ENCODE assay signal across 8 mouse cellular contexts in genomic region chr4:141663122-141663931, GRCm38 (mm10). TPM values are rescaled to one million over a fixed set of nuclear protein-coding genes. Genes with fewer than 3 reads are reported as not detected.
A peak's percentile ranks its signal among the peaks of the same experiment; 100 is the strongest.
DNase-seq lines count a peak whose midpoint lies in the region; ATAC-seq lines count a peak whose summit lies in the region.

No protein-coding gene starts in this region.

- peak; percentile 23 for DNase-seq in CD4-positive, CD25-positive, alpha-beta regulatory T cell, adult 2 months (ENCODE audit: low read depth, low spot score)
- DNase-seq in NIH3T3 (ENCODE audit: low read depth): peak; percentile 33
- no peak for DNase-seq in embryonic facial prominence, embryonic 14.5 days (ENCODE audit: low spot score)
- DNase-seq in heart, postnatal 10 days: peak; percentile 64 to 69
- DNase-seq in kidney, postnatal 36 days: peak; percentile 28 to 49
- DNase-seq in midbrain, embryonic 11.5 days (ENCODE audit: low spot score, missing footprints): peak; percentile 94
- peak; percentile 9 for DNase-seq in thymus, postnatal 0 days (ENCODE audit: low spot score)

- peak overlapping the region; percentile 92 for H3K9ac ChIP-seq in embryonic facial prominence, embryonic 14.5 days (ENCODE audit: low read depth, low read length)
- H3K9ac ChIP-seq in midbrain, embryonic 11.5 days (ENCODE audit: low read length): peak overlapping the region; percentile 97

- peak overlapping the region; percentile 88 for H3K4me3 ChIP-seq in embryonic facial prominence, embryonic 14.5 days (ENCODE audit: low read depth, low read length)
- H3K4me3 ChIP-seq in midbrain, embryonic 11.5 days (ENCODE audit: low read depth, low read length): peak overlapping the region; percentile 88

- H3K27ac ChIP-seq in embryonic facial prominence, embryonic 14.5 days (replicated peaks; ENCODE audit: low read depth, low read length): peak overlapping the region; percentile 73
- H3K27ac ChIP-seq in midbrain, embryonic 11.5 days (ENCODE audit: low read depth, low read length): peak overlapping the region; percentile 25; the same call in 1 of the 2 replicates

- peaks cover 23% of the 10 kb centered on the region for H3K36me3 ChIP-seq in embryonic facial prominence, embryonic 14.5 days (ENCODE audit: control insufficient read depth, insufficient read depth, low read length)
- no peaks in the 10 kb centered on the region; the same call in none of the 2 replicates for H3K36me3 ChIP-seq in midbrain, embryonic 11.5 days (ENCODE audit: control insufficient read depth, insufficient read depth, low read length)

- H3K27me3 ChIP-seq in embryonic facial prominence, embryonic 14.5 days (replicated peaks; ENCODE audit: control insufficient read depth, insufficient read depth, low read length): no peaks in the 10 kb centered on the region
- no peaks in the 10 kb centered on the region for H3K27me3 ChIP-seq in midbrain, embryonic 11.5 days (ENCODE audit: control insufficient read depth, insufficient read depth, low read length)

- no peak for ATAC-seq in CD4-positive, CD25-positive, alpha-beta regulatory T cell, adult 4 months
- ATAC-seq in embryonic facial prominence, embryonic 14.5 days (ENCODE audit: low read depth): peak; percentile 5; the same call in 1 of the 2 replicates
- ATAC-seq in midbrain, embryonic 11.5 days (ENCODE audit: low FRiP score): peak; percentile 64

- intact Hi-C loops in heart, postnatal 10 days (cut with DNase I): no loop called here

- no peaks in the 10 kb centered on the region for H3K9me3 ChIP-seq in embryonic facial prominence, embryonic 14.5 days (ENCODE audit: control insufficient read depth, low read length)
- no peaks in the 10 kb centered on the region for H3K9me3 ChIP-seq in midbrain, embryonic 11.5 days (ENCODE audit: control insufficient read depth, low read length)

- H3K4me2 ChIP-seq in embryonic facial prominence, embryonic 14.5 days (ENCODE audit: low read depth, low read length): peak overlapping the region; percentile 93
- peak overlapping the region; percentile 61 for H3K4me2 ChIP-seq in midbrain, embryonic 11.5 days

- H3K4me1 ChIP-seq in embryonic facial prominence, embryonic 14.5 days (ENCODE audit: control insufficient read depth, insufficient read depth, low read length): peaks cover 8% of the 10 kb centered on the region
- H3K4me1 ChIP-seq in midbrain, embryonic 11.5 days (ENCODE audit: control insufficient read depth, insufficient read depth, low read length): peaks cover 13% of the 10 kb centered on the region

- WGBS in embryonic facial prominence, embryonic 14.5 days: 7% methylated on average over 24 of the region's 47 CpGs
- WGBS in midbrain, embryonic 11.5 days: 6% methylated on average over 34 of the region's 47 CpGs

RNA-seq across cellular contexts. Expression of gene Plekhm2, which starts 1.4 kb away (rescaled TPM):
- 1 to 10 TPM; 2.1 to 3.4 TPM for polyA plus RNA-seq in CD4-positive, CD25-positive, alpha-beta regulatory T cell, adult 4 months (2017; shearing (Covaris generic))
- polyA plus RNA-seq in embryonic facial prominence, embryonic 14.5 days (2014; fragmentation: Nextera tagmentation; extraction: Ambion mirVana): 3.7 and 4.5 TPM in 2 replicates
- 10 to 100 TPM; 81.0 to 83.1 TPM for total RNA-seq in heart, postnatal 10 days (2021)
- 2.4 and 3.0 TPM in 2 replicates for polyA plus RNA-seq in midbrain, embryonic 11.5 days (2014; fragmentation: Nextera tagmentation; extraction: Ambion mirVana)
- polyA plus RNA-seq in thymus, postnatal 0 days (2015; fragmentation: Nextera tagmentation; extraction: Ambion mirVana): 2.6 and 3.6 TPM in 2 replicates

RNA-seq across cellular contexts. Expression of gene Rsc1a1, which starts 22.1 kb away (rescaled TPM):
- polyA plus RNA-seq in CD4-positive, CD25-positive, alpha-beta regulatory T cell, adult 4 months (2017; shearing (Covaris generic)): not detected
- polyA plus RNA-seq in embryonic facial prominence, embryonic 14.5 days (2014; fragmentation: Nextera tagmentation; extraction: Ambion mirVana): 1.9 and 2.7 TPM in 2 replicates
- total RNA-seq in heart, postnatal 10 days (2021): 1 to 10 TPM in 1 of 2 experiments, under 1 TPM in 1; 0.19 to 3.1 TPM
- polyA plus RNA-seq in midbrain, embryonic 11.5 days (2014; fragmentation: Nextera tagmentation; extraction: Ambion mirVana): 0.11 and 1.4 TPM in 2 replicates
- not detected in 2 replicates for polyA plus RNA-seq in thymus, postnatal 0 days (2015; fragmentation: Nextera tagmentation; extraction: Ambion mirVana)

RNA-seq across cellular contexts. Expression of gene Slc25a34, which starts 39.7 kb away (rescaled TPM):
- polyA plus RNA-seq in CD4-positive, CD25-positive, alpha-beta regulatory T cell, adult 4 months (2017; shearing (Covaris generic)): not detected
- 0.08 TPM in 1 of 2 replicates, not detected in the other for polyA plus RNA-seq in embryonic facial prominence, embryonic 14.5 days (2014; fragmentation: Nextera tagmentation; extraction: Ambion mirVana)
- total RNA-seq in heart, postnatal 10 days (2021): 10 to 100 TPM; 81.1 to 84.5 TPM
- not detected in 2 replicates for polyA plus RNA-seq in midbrain, embryonic 11.5 days (2014; fragmentation: Nextera tagmentation; extraction: Ambion mirVana)
- 0.08 TPM in 1 of 2 replicates, not detected in the other for polyA plus RNA-seq in thymus, postnatal 0 days (2015; fragmentation: Nextera tagmentation; extraction: Ambion mirVana)

RNA-seq across cellular contexts. Expression of gene Tmem82, which starts 44.9 kb away (rescaled TPM):
- polyA plus RNA-seq in CD4-positive, CD25-positive, alpha-beta regulatory T cell, adult 4 months (2017; shearing (Covaris generic)): not detected
- 0.17 and 0.41 TPM in 2 replicates for polyA plus RNA-seq in embryonic facial prominence, embryonic 14.5 days (2014; fragmentation: Nextera tagmentation; extraction: Ambion mirVana)
- 10 to 100 TPM; 11.2 to 15.6 TPM for total RNA-seq in heart, postnatal 10 days (2021)
- polyA plus RNA-seq in midbrain, embryonic 11.5 days (2014; fragmentation: Nextera tagmentation; extraction: Ambion mirVana): 0.48 and 0.59 TPM in 2 replicates
- 0.23 and 0.33 TPM in 2 replicates for polyA plus RNA-seq in thymus, postnatal 0 days (2015; fragmentation: Nextera tagmentation; extraction: Ambion mirVana)

RNA-seq across cellular contexts. Expression of gene Fblim1, which starts 57.4 kb away (rescaled TPM):
- under 1 TPM in 1 of 2 experiments, not detected in 1; 0.13 TPM for polyA plus RNA-seq in CD4-positive, CD25-positive, alpha-beta regulatory T cell, adult 4 months (2017; shearing (Covaris generic))
- 22.8 and 27.7 TPM in 2 replicates for polyA plus RNA-seq in embryonic facial prominence, embryonic 14.5 days (2014; fragmentation: Nextera tagmentation; extraction: Ambion mirVana)
- 100 to 1,000 TPM; 241 to 248 TPM for total RNA-seq in heart, postnatal 10 days (2021)
- polyA plus RNA-seq in midbrain, embryonic 11.5 days (2014; fragmentation: Nextera tagmentation; extraction: Ambion mirVana): 20.0 and 21.2 TPM in 2 replicates
- polyA plus RNA-seq in thymus, postnatal 0 days (2015; fragmentation: Nextera tagmentation; extraction: Ambion mirVana): 2.4 and 3.9 TPM in 2 replicates
